In genomic region chr4:149723855-149724731, GRCm38 (mm10) we compare ENCODE assay signal across 8 mouse cellular contexts. TPM values are rescaled to one million over a fixed set of nuclear protein-coding genes. Genes with fewer than 3 reads are reported as not detected.
DNase-seq lines count a peak whose midpoint lies in the region; ATAC-seq and TF ChIP-seq lines count a peak whose summit lies in the region.

No protein-coding gene starts in this region.

- no peaks in the 10 kb centered on the region for H3K4me1 ChIP-seq in MEL (ENCODE audit: control insufficient read depth in 1 of 2, insufficient read depth in 2 of 2, low read length in 2 of 2)
- H3K4me1 ChIP-seq in hindbrain, embryonic 12.5 days = peaks cover 29% of the 10 kb centered on the region
- H3K4me1 ChIP-seq in liver, embryonic 15.5 days (replicated peaks) = peaks cover 8% of the 10 kb centered on the region; the same call in 1 of the 2 replicates

- no peak; a peak in 1 of 4 replicates for TF ChIP-seq POLR2A in MEL (IDR thresholded peaks at IDR 0.05; ENCODE audit: control insufficient read depth in 1 of 2, insufficient read depth in 1 of 2, low read depth in 1 of 2, low read length in 2 of 2, poor library complexity in 1 of 2)

- TF ChIP-seq CTCF in MEL (IDR thresholded peaks at IDR 0.05 in 2 of 3, conservative IDR thresholded peaks at IDR 0.05 in 1 of 3; ENCODE audit: control insufficient read depth in 1 of 3, insufficient read depth in 1 of 3, low read depth in 2 of 3, low read length in 3 of 3, poor library complexity in 1 of 3, severe bottlenecking in 1 of 3) = peak; percentile 63 to 76 (median 74)

- H3K27ac ChIP-seq in MEL (ENCODE audit: control insufficient read depth, low read depth, low read length) = no peak overlapping the region
- 0 out of 2 replicates have a peak overlapping the region, but pooled peaks have one; percentile 44 for H3K27ac ChIP-seq in hindbrain, embryonic 12.5 days
- no peak overlapping the region for H3K27ac ChIP-seq in liver, embryonic 15.5 days (replicated peaks)

- TF ChIP-seq RAD21 in MEL (IDR thresholded peaks at IDR 0.05; ENCODE audit: low read depth, low read length) = peak; percentile 18; the same call in 1 of the 2 replicates

- no peak for TF ChIP-seq EP300 in MEL (IDR thresholded peaks at IDR 0.05; ENCODE audit: low read depth in 1 of 2, low read length in 2 of 2)

- 0 out of 2 replicates have a peak, but pooled peaks have one; percentile 26 for ATAC-seq in hindbrain, embryonic 12.5 days (ENCODE audit: low FRiP score)
- peak; percentile 19; the same call in 1 of the 2 replicates for ATAC-seq in liver, embryonic 15.5 days (ENCODE audit: insufficient read depth)
- ATAC-seq in inflammation-experienced regulatory T-cells, adult 6 months = no peak

- no peaks in the 10 kb centered on the region for H3K9me3 ChIP-seq in MEL (replicated peaks; ENCODE audit: insufficient read depth, low read length)
- no peaks in the 10 kb centered on the region for H3K9me3 ChIP-seq in hindbrain, embryonic 12.5 days (replicated peaks)
- H3K9me3 ChIP-seq in liver, embryonic 15.5 days (replicated peaks) = no peaks in the 10 kb centered on the region

- no peak overlapping the region for H3K9ac ChIP-seq in MEL (ENCODE audit: control insufficient read depth, low read depth, low read length, poor library complexity, severe bottlenecking)
- no peak overlapping the region for H3K9ac ChIP-seq in hindbrain, embryonic 12.5 days
- H3K9ac ChIP-seq in liver, embryonic 15.5 days = no peak overlapping the region

- 73% methylated on average over 17 of the region's 17 CpGs for WGBS in hindbrain, embryonic 12.5 days
- 72% methylated on average over 17 of the region's 17 CpGs for WGBS in liver, embryonic 15.5 days (ENCODE audit: insufficient replicate concordance)

- no peaks in the 10 kb centered on the region for H3K27me3 ChIP-seq in MEL (ENCODE audit: control insufficient read depth in 1 of 2, insufficient read depth in 2 of 2, low read length in 2 of 2)
- no peaks in the 10 kb centered on the region for H3K27me3 ChIP-seq in hindbrain, embryonic 12.5 days
- H3K27me3 ChIP-seq in liver, embryonic 15.5 days = no peaks in the 10 kb centered on the region

- DNase-seq in layer of hippocampus, postnatal 10 days (ENCODE audit: low spot score in 2 of 2) = peak; percentile 47 to 54
- no peak for DNase-seq in layer of hippocampus, adult 9-10 months (ENCODE audit: low spot score)
- no peak for DNase-seq in MEL (ENCODE audit: low read depth, low spot score)
- peak; percentile 94 to 95 for DNase-seq in cerebellum, postnatal 25 days
- peak; percentile 50 for DNase-seq in retina, adult 2 months (ENCODE audit: low read depth, low spot score)

- H3K36me3 ChIP-seq in MEL (ENCODE audit: control insufficient read depth in 1 of 2, insufficient read depth in 2 of 2, low read length in 2 of 2) = peaks cover 0 to 4% of the 10 kb centered on the region in 2 experiments; a peak in 1 of 4 replicates
- peaks cover 83% of the 10 kb centered on the region for H3K36me3 ChIP-seq in hindbrain, embryonic 12.5 days
- peaks cover 56% of the 10 kb centered on the region for H3K36me3 ChIP-seq in liver, embryonic 15.5 days (replicated peaks)

- H3K4me3 ChIP-seq in MEL (ENCODE audit: control insufficient read depth in 1 of 2, insufficient read depth in 1 of 2, low read depth in 2 of 2, low read length in 2 of 2) = no peak overlapping the region
- no peak overlapping the region for H3K4me3 ChIP-seq in hindbrain, embryonic 12.5 days
- no peak overlapping the region for H3K4me3 ChIP-seq in liver, embryonic 15.5 days (replicated peaks)

- H3K4me2 ChIP-seq in hindbrain, embryonic 12.5 days (replicated peaks) = no peak overlapping the region
- no peak overlapping the region for H3K4me2 ChIP-seq in liver, embryonic 15.5 days

- no peaks in the 10 kb centered on the region for H3K79me2 ChIP-seq in MEL (ENCODE audit: control insufficient read depth, insufficient read depth, low read length, poor library complexity)

TF ChIP-seq in MEL, 35 proteins besides CTCF, POLR2A, EP300 and RAD21:
- peak; percentile 37; the same call in 1 of the 2 replicates for TF ChIP-seq SMC3 (IDR thresholded peaks at IDR 0.05; ENCODE audit: low read depth, low read length)
- no peak for TF ChIP-seq ETS1 (IDR thresholded peaks at IDR 0.05; ENCODE audit: low read depth, low read length)
- TF ChIP-seq ZNF384 (IDR thresholded peaks at IDR 0.05; ENCODE audit: low read depth, low read length) = no peak
- TF ChIP-seq UBTF (IDR thresholded peaks at IDR 0.05; ENCODE audit: borderline replicate concordance, insufficient read depth, low read depth, low read length) = no peak
- TF ChIP-seq RCOR1 (IDR thresholded peaks at IDR 0.05; ENCODE audit: low read depth, low read length) = no peak
- no peak for TF ChIP-seq ELF1 (IDR thresholded peaks at IDR 0.05; ENCODE audit: low read depth, low read length)
- no peak for TF ChIP-seq E2F4 (IDR thresholded peaks at IDR 0.05; ENCODE audit: borderline replicate concordance, low read depth, low read length)
- no peak for TF ChIP-seq JUND (IDR thresholded peaks at IDR 0.05; ENCODE audit: low read depth, low read length)

RNA-seq across cellular contexts. Expression of gene Tmem201, which starts 13.8 kb away (rescaled TPM):
- total RNA-seq in layer of hippocampus, postnatal 10 days (2021) = 10 to 100 TPM; 66.7 to 66.8 TPM
- 28.3 and 31.5 TPM in 2 replicates for total RNA-seq in MEL (2012; rRNA removed)
- 10 to 100 TPM in 1 of 2 experiments, not detected in 1; 60.6 TPM for polyA plus RNA-seq in MEL (2012; ENCODE audit: insufficient read depth in 1 of 2, insufficient read length in 2 of 2, low read depth in 1 of 2, low replicate concordance in 2 of 2, missing spikeins in 1 of 2)
- polyA plus RNA-seq in hindbrain, embryonic 12.5 days (2016; fragmentation: Nextera tagmentation; extraction: Ambion mirVana) = 39.6 and 39.7 TPM in 2 replicates
- 6.6 and 6.8 TPM in 2 replicates for polyA plus RNA-seq in liver, embryonic 15.5 days (2015; fragmentation: Nextera tagmentation; extraction: Ambion mirVana)
- polyA plus RNA-seq in inflammation-experienced regulatory T-cells, adult 6 months (2017; shearing (Covaris generic)) = 1 to 10 TPM; 4.6 to 8.9 (median 6.0) TPM

RNA-seq across cellular contexts. Expression of gene Pik3cd, which starts 21.7 kb away (rescaled TPM):
- total RNA-seq in layer of hippocampus, postnatal 10 days (2021) = 10 to 100 TPM; 28.6 to 30.4 TPM
- 45.7 and 45.9 TPM in 2 replicates for total RNA-seq in MEL (2012; rRNA removed)
- 100 to 1,000 TPM in 1 of 2 experiments, 10 to 100 TPM in 1; 49.8 to 152 TPM for polyA plus RNA-seq in MEL (2012; ENCODE audit: insufficient read depth in 1 of 2, insufficient read length in 2 of 2, low read depth in 1 of 2, low replicate concordance in 2 of 2, missing spikeins in 1 of 2)
- polyA plus RNA-seq in hindbrain, embryonic 12.5 days (2016; fragmentation: Nextera tagmentation; extraction: Ambion mirVana) = 16.9 and 19.6 TPM in 2 replicates
- 7.2 and 7.3 TPM in 2 replicates for polyA plus RNA-seq in liver, embryonic 15.5 days (2015; fragmentation: Nextera tagmentation; extraction: Ambion mirVana)
- polyA plus RNA-seq in inflammation-experienced regulatory T-cells, adult 6 months (2017; shearing (Covaris generic)) = 100 to 1,000 TPM; 108 to 124 (median 115) TPM

RNA-seq across cellular contexts. Expression of gene Slc25a33, which starts 50.0 kb away (rescaled TPM):
- 10 to 100 TPM; 28.4 to 30.7 TPM for total RNA-seq in layer of hippocampus, postnatal 10 days (2021)
- total RNA-seq in MEL (2012; rRNA removed) = 20.6 and 21.4 TPM in 2 replicates
- 100 to 1,000 TPM in 1 of 2 experiments, 10 to 100 TPM in 1; 24.8 to 103 TPM for polyA plus RNA-seq in MEL (2012; ENCODE audit: insufficient read depth in 1 of 2, insufficient read length in 2 of 2, low read depth in 1 of 2, low replicate concordance in 2 of 2, missing spikeins in 1 of 2)
- polyA plus RNA-seq in hindbrain, embryonic 12.5 days (2016; fragmentation: Nextera tagmentation; extraction: Ambion mirVana) = 18.8 and 18.9 TPM in 2 replicates
- polyA plus RNA-seq in liver, embryonic 15.5 days (2015; fragmentation: Nextera tagmentation; extraction: Ambion mirVana) = 10.6 and 11.6 TPM in 2 replicates
- polyA plus RNA-seq in inflammation-experienced regulatory T-cells, adult 6 months (2017; shearing (Covaris generic)) = 1 to 10 TPM; 2.5 to 7.1 (median 3.4) TPM

Comparison
In these comparisons a context has a peak if more than half of its experiments do, and no peak if none do; other contexts are left out.
1. DNase-seq: peak in layer of hippocampus, postnatal 10 days (2 of 2), cerebellum, postnatal 25 days (2 of 2) and retina, adult 2 months (single experiment); none in layer of hippocampus, adult 9-10 months (single experiment) and MEL (single experiment).